Mouse (Mus musculus) heart, postnatal 25 days (tissue): ENCODE data around the gene Ccdc194. TPM values are rescaled to one million over a fixed set of nuclear protein-coding genes. Genes with fewer than 3 reads are reported as not detected.

ENCODE experiments used
- total RNA-seq, 2 experiments: library from RNA; stranded (reverse); gene quantifications; 2 replicates each; pipeline ENCODE4 v1.2.3; 2021

The Ccdc194 gene
- total RNA-seq, 2 experiments from 2014 or later: 0.14 TPM; not detected in 1

Other genes starting within 250 kb of the Ccdc194 start
- gene Use1, start 158.9 kb downstream of the Ccdc194 start, total RNA-seq: 100 to 1,000 TPM; 116 to 128 TPM
- gene Ocel1, start 154.4 kb downstream of the Ccdc194 start, total RNA-seq: 10 to 100 TPM; 13.2 to 14.3 TPM
- gene Nr2f6, start 143.8 kb downstream of the Ccdc194 start, total RNA-seq: 10 to 100 TPM; 56.3 to 56.6 TPM
- 10 to 100 TPM; 24.5 to 32.5 TPM for gene Ushbp1, start 129.9 kb downstream of the Ccdc194 start, total RNA-seq
- gene Babam1, start 128.8 kb downstream of the Ccdc194 start, total RNA-seq: 10 to 100 TPM; 67.0 to 69.5 TPM
- under 1 TPM; 0.18 to 0.36 TPM for gene Ankle1, start 119.7 kb downstream of the Ccdc194 start, total RNA-seq
- gene Abhd8, start 62.1 kb downstream of the Ccdc194 start, total RNA-seq: 10 to 100 TPM; 32.4 to 32.6 TPM
- 100 to 1,000 TPM; 136 to 142 TPM for gene Mrpl34, start 60.8 kb downstream of the Ccdc194 start, total RNA-seq
- gene Dda1, start 56.5 kb downstream of the Ccdc194 start, total RNA-seq: 10 to 100 TPM; 29.1 to 29.9 TPM
- 10 to 100 TPM; 17.0 to 18.2 TPM for gene Ano8, start 39.7 kb downstream of the Ccdc194 start, total RNA-seq
- 10 to 100 TPM; 18.5 to 19.4 TPM for gene Gtpbp3, start 37.6 kb downstream of the Ccdc194 start, total RNA-seq
- gene Plvap, start 14.0 kb downstream of the Ccdc194 start, total RNA-seq: 10 to 100 TPM; 26.6 to 35.3 TPM
- gene Bst2, start 11.7 kb upstream of the Ccdc194 start, total RNA-seq: 10 to 100 TPM; 17.4 to 22.8 TPM
- 10 to 100 TPM; 27.0 to 31.1 TPM for gene Mvb12a, start 17.2 kb upstream of the Ccdc194 start, total RNA-seq
- gene Tmem221, start 33.2 kb upstream of the Ccdc194 start, total RNA-seq: under 1 TPM; 0.31 to 0.36 TPM
- gene Nxnl1, start 40.9 kb upstream of the Ccdc194 start, total RNA-seq: under 1 TPM; 0.14 to 0.31 TPM
- 100 to 1,000 TPM; 140 to 143 TPM for gene Slc27a1, start 43.2 kb upstream of the Ccdc194 start, total RNA-seq
- gene Pgls, start 66.5 kb upstream of the Ccdc194 start, total RNA-seq: 10 to 100 TPM; 68.1 to 75.9 TPM
- 1 to 10 TPM in 1 of 2 experiments, under 1 TPM in 1; 0.81 to 1.5 TPM for gene Fam129c, start 71.9 kb upstream of the Ccdc194 start, total RNA-seq
- gene Colgalt1, start 85.3 kb upstream of the Ccdc194 start, total RNA-seq: 10 to 100 TPM; 41.3 to 43.1 TPM
- gene Unc13a, start 146.0 kb upstream of the Ccdc194 start, total RNA-seq: under 1 TPM; 0.73 to 0.83 TPM
- 1 to 10 TPM; 7.8 to 8.5 TPM for gene Jak3, start 150.6 kb upstream of the Ccdc194 start, total RNA-seq
- 1 to 10 TPM; 4.0 to 4.8 TPM for gene Insl3, start 163.5 kb upstream of the Ccdc194 start, total RNA-seq
- gene B3gnt3, start 176.1 kb upstream of the Ccdc194 start, total RNA-seq: 1 to 10 TPM; 5.5 to 8.0 TPM
- under 1 TPM; 0.59 to 0.83 TPM for gene Fcho1, start 200.0 kb upstream of the Ccdc194 start, total RNA-seq